Mouse (Mus musculus) right cerebral cortex, adult 18-20 months (tissue): ENCODE data around the gene BC117090.
"Not testable (repeated sequence)": the region's sequence is repeated elsewhere in the genome, so short reads cannot be mapped to it uniquely, and the experiment has no call there.

Experiments
- DNase-seq: peaks from one replicate; pipeline ENCODE4 v3.0.0; 2022; ENCODE audit warnings: mixed read lengths

The BC117090 gene

GRCm38 (mm10) chr16:36334232-36334631, at the start of gene BC117090:
BC117090 (minus strand) TSS chr16:36334332.
- DNase-seq = no peak

GRCm38 (mm10) chr16:36367648-36368047, 33.5 kb upstream of the BC117090 start, which contains the start of gene BC100530:
BC100530 (minus strand) TSS chr16:36367748.
- not testable (repeated sequence) for DNase-seq

GRCm38 (mm10) chr16:36337171-36337570, 3.0 kb upstream of the BC117090 start:
- no peak for DNase-seq

GRCm38 (mm10) chr16:36319286-36319685, 14.8 kb downstream of the BC117090 start:
- no peak for DNase-seq

- not testable (repeated sequence) for DNase-seq
Measured at GRCm38 (mm10) chr16:36316111-36316510, 18.0 kb downstream of the BC117090 start.

- DNase-seq = no peak
Measured at GRCm38 (mm10) chr16:36307631-36308030, 26.5 kb downstream of the BC117090 start.

- no peak for DNase-seq
Measured at GRCm38 (mm10) chr16:36289140-36289539, 45.0 kb downstream of the BC117090 start.

GRCm38 (mm10) chr16:36276796-36277195, 57.3 kb downstream of the BC117090 start, which contains the start of gene Stfa1:
Stfa1 (plus strand) TSS chr16:36276951.
- DNase-seq = not testable (repeated sequence)
